Mouse (Mus musculus): ENCODE measurements around the gene Nop58. TPM values are rescaled to one million over a fixed set of nuclear protein-coding genes. Genes with fewer than 3 reads are reported as not detected.

Gene Nop58
- 49.9 TPM for polyA plus RNA-seq (2014; fragmentation: Illumina TruSeq; extraction: RNeasy Lipid Tissue Mini Kit (QIAGEN cat#74804); ENCODE audit: low read depth, low replicate concordance)

DNA sequence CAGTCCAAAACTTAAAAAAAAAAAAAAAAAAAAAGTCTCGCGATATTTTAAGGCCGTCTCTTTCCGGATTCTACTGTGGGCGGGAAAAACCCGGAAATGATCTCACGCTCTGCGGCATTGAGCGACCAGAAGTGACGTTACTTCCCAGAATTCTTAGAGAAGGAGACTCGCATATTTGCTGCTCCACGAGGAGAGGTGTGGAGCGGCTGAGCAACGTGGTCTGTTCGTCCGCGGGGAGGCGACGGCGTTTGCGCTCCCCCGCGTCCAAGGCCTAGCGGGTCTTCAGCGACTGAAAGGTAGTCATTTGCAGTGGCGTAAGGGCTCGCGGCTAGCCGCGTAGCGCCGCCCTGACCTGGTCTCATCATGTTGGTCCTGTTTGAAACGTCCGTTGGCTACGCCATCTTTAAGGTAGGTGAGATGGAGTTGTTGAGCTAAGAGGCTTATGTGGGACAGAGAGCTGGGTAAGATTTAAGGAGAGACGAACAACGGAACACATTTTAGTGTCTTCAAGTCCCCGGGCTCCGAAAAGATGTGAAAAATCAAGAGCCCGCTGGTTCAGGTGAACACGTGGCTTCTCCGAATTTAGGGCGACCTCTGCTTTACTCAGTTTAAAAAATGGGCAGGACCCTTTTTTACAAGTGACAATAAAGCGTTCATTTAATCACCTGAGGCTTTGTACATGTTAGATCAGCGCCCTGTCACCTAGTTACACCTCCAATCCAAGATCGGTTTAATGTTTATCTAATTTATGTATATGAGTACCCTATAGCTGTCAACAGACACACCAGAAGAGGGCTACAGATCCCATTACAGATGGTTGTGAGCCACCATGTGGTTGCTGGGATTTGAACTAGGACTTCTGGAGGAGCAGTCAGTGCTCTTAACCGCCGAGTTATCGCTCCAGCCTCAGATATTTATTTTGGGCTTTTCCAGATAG is at the start of gene Nop58:
TSS of gene Nop58 (plus strand) at position 153 of the 937 bp plus-strand sequence.

DNA sequence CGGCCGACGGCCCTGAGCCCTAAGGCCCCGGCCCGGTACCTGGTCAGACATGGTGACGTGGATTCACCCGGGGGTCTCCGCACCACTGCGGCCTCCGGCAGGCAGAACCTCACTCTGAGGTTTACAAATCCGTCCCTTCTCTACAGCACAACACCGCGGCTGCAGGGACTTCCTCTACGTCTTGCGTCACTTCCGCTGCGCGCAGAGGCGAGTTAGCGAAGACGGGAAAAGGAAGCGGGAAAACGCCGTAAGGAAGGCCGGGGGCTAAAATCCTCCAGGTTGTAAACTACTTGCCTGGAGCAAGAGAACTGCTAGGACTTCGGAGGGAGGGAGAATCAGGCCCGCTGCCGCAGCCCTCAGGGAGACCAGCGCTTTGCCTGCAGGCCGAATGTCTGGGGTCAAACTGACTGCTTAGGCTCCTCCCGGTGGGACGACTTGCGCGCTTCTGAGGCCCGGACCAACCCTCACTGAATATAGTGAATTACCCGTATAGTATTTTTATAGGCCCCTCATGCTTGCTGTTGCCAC is 14.1 kb upstream of the Nop58 start, which contains the start of gene Sumo1:
TSS of gene Sumo1 (minus strand) at position 194 of the 528 bp plus-strand sequence.

DNA sequence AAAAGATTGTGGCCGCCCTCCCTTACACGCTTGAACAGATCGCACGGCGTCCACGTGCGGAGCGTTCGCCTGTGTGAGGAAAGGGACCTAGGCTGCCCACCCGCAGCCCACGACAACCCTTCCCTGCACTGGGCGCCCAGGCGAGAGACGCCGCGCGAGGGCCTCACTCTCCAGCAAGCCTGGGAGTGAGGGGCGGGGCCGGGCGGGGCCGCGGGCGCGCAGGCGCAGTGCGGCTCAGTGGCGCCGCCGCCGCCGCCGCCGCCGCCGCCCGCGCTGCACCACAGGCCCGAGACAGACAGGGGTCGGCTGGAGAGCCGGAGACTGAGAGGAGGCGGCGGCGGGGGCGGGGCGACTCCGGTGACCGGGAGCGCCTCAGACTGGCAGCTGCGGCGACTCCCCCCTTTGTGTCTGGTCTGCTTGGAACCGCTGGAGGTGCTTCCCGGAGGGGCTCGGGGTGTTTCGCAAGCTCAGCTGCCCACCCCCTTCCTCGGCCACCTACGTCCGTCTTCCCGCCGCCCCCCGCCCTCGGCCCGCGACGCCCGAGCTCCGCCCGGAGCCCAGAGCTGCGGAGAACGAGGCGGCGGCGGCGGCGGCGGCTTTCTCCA is 78.5 kb downstream of the Nop58 start, which contains the start of gene Bmpr2:
TSS of gene Bmpr2 (plus strand) at position 237 of the 605 bp plus-strand sequence.

Other genes starting within 250 kb of the Nop58 start
- 6.3 TPM for gene Fzd7, start 202.5 kb upstream of the Nop58 start, polyA plus RNA-seq (2014; fragmentation: Illumina TruSeq; extraction: RNeasy Lipid Tissue Mini Kit (QIAGEN cat#74804); ENCODE audit: low read depth, low replicate concordance)
- not detected for gene Gm973, start 168.7 kb upstream of the Nop58 start, polyA plus RNA-seq (2014; fragmentation: Illumina TruSeq; extraction: RNeasy Lipid Tissue Mini Kit (QIAGEN cat#74804); ENCODE audit: low read depth, low replicate concordance)
- gene Sumo1, start 14.1 kb upstream of the Nop58 start, polyA plus RNA-seq (2014; fragmentation: Illumina TruSeq; extraction: RNeasy Lipid Tissue Mini Kit (QIAGEN cat#74804); ENCODE audit: low read depth, low replicate concordance), result 105 TPM
- gene Bmpr2, start 78.4 kb downstream of the Nop58 start, polyA plus RNA-seq (2014; fragmentation: Illumina TruSeq; extraction: RNeasy Lipid Tissue Mini Kit (QIAGEN cat#74804); ENCODE audit: low read depth, low replicate concordance), result 20.2 TPM
- 8.2 TPM for gene Fam117b, start 228.0 kb downstream of the Nop58 start, polyA plus RNA-seq (2014; fragmentation: Illumina TruSeq; extraction: RNeasy Lipid Tissue Mini Kit (QIAGEN cat#74804); ENCODE audit: low read depth, low replicate concordance)

All from heart, adult 10 weeks (tissue).